In genomic region chr4:149604518-149604917, GRCm38 (mm10) we compare ENCODE assay signal across 18 mouse cellular contexts. TPM values are rescaled to one million over a fixed set of nuclear protein-coding genes. Genes with fewer than 3 reads are reported as not detected.
A peak's percentile ranks its signal among the peaks of the same experiment; 100 is the strongest.
DNase-seq lines count a peak whose midpoint lies in the region; ATAC-seq and TF ChIP-seq lines count a peak whose summit lies in the region.
"Had no signal": no experiment of that assay in that cellular context is flagged by ENCODE, and none has a peak within 500 bp of the region (broad histone marks: within the 10 kb centered on the region; RNA-seq: fewer than 3 reads in every experiment).

No protein-coding gene starts in this region.

- H3K27ac ChIP-seq in heart, postnatal 0 days (ENCODE audit: low read depth): no peak overlapping the region
- H3K27ac ChIP-seq in liver, embryonic 14.5 days: no peak overlapping the region
- H3K27ac ChIP-seq in liver, embryonic 12.5 days: no peak overlapping the region
- H3K27ac ChIP-seq: embryonic facial prominence, embryonic 15.5 days; liver, embryonic 15.5 days; neural tube, embryonic 12.5 days had no signal

- H3K27me3 ChIP-seq in heart, postnatal 0 days (ENCODE audit: control insufficient read depth, insufficient read depth, low read length): peaks cover 50% of the 10 kb centered on the region
- no peaks in the 10 kb centered on the region for H3K27me3 ChIP-seq in liver, embryonic 14.5 days (ENCODE audit: control insufficient read depth, insufficient read depth, low read length)
- H3K27me3 ChIP-seq in liver, embryonic 12.5 days (replicated peaks): no peaks in the 10 kb centered on the region; the same call in 1 of the 2 replicates
- H3K27me3 ChIP-seq: embryonic facial prominence, embryonic 15.5 days; hindbrain, embryonic 15.5 days; liver, embryonic 15.5 days; neural tube, embryonic 12.5 days; Patski had no signal

- DNase-seq in heart, postnatal 0 days (ENCODE audit: low spot score): no peak
- no peak for DNase-seq in heart, adult 8-10 months (ENCODE audit: low spot score)
- no peak for DNase-seq in liver, embryonic 14.5 days (ENCODE audit: low read depth in 3 of 3, low spot score in 3 of 3)
- DNase-seq in A20 (ENCODE audit: low read depth, low spot score) (peak; percentile 39), ES-CJ7 (ENCODE audit: low read depth, low spot score) (peak; percentile 62)
- DNase-seq in urinary bladder, postnatal 14 days (ENCODE audit: low spot score): no peak
- no peak for DNase-seq in adrenal gland, adult 2 months
- DNase-seq: cerebellum, adult 18-20 months; heart, adult 11 months; heart, postnatal 14 days; layer of hippocampus, adult 9-11 months; right cerebral cortex, postnatal 4 days had no signal

- no peaks in the 10 kb centered on the region for H3K36me3 ChIP-seq in heart, postnatal 0 days (replicated peaks; ENCODE audit: control insufficient read depth, insufficient read depth, low read length)
- no peaks in the 10 kb centered on the region for H3K36me3 ChIP-seq in liver, embryonic 14.5 days (replicated peaks; ENCODE audit: control insufficient read depth, insufficient read depth, low read depth)
- no peaks in the 10 kb centered on the region for H3K36me3 ChIP-seq in liver, embryonic 12.5 days
- H3K36me3 ChIP-seq: embryonic facial prominence, embryonic 15.5 days; hindbrain, embryonic 15.5 days; liver, embryonic 15.5 days; neural tube, embryonic 12.5 days had no signal

- no peak for ATAC-seq in heart, postnatal 0 days (ENCODE audit: insufficient read depth, low read depth)
- ATAC-seq in liver, embryonic 14.5 days (ENCODE audit: insufficient read depth): no peak
- no peak for ATAC-seq in liver, embryonic 12.5 days
- ATAC-seq: Patski had no signal

- no peak overlapping the region for H3K9ac ChIP-seq in heart, postnatal 0 days (replicated peaks; ENCODE audit: low read depth, low read length)
- H3K9ac ChIP-seq in liver, embryonic 14.5 days (replicated peaks): no peak overlapping the region
- no peak overlapping the region for H3K9ac ChIP-seq in liver, embryonic 12.5 days
- H3K9ac ChIP-seq: embryonic facial prominence, embryonic 15.5 days; hindbrain, embryonic 15.5 days; liver, embryonic 15.5 days; neural tube, embryonic 12.5 days had no signal

- no peak overlapping the region for H3K4me3 ChIP-seq in heart, postnatal 0 days (ENCODE audit: low read depth, low read length)
- H3K4me3 ChIP-seq in liver, embryonic 14.5 days (ENCODE audit: insufficient read depth in 1 of 2, low read depth in 2 of 2, low read length in 2 of 2): no peak overlapping the region
- H3K4me3 ChIP-seq in liver, embryonic 12.5 days: no peak overlapping the region
- H3K4me3 ChIP-seq: embryonic facial prominence, embryonic 15.5 days; hindbrain, embryonic 15.5 days; liver, embryonic 15.5 days; neural tube, embryonic 12.5 days had no signal

- WGBS in heart, postnatal 0 days: 77% methylated on average over 3 of the region's 3 CpGs
- WGBS in liver, embryonic 14.5 days (ENCODE audit: insufficient replicate concordance): 62% methylated on average over 3 of the region's 3 CpGs
- WGBS in liver, embryonic 12.5 days (ENCODE audit: insufficient replicate concordance): 65% methylated on average over 3 of the region's 3 CpGs

- H3K4me1 ChIP-seq in heart, postnatal 0 days (ENCODE audit: control insufficient read depth, insufficient read depth): peaks cover 5% of the 10 kb centered on the region
- H3K4me1 ChIP-seq in liver, embryonic 14.5 days (replicated peaks; ENCODE audit: control insufficient read depth in 2 of 2, insufficient read depth in 2 of 2, low read length in 1 of 2): no peaks in the 10 kb centered on the region
- H3K4me1 ChIP-seq in liver, embryonic 12.5 days: peaks cover 17% of the 10 kb centered on the region
- H3K4me1 ChIP-seq: liver, embryonic 15.5 days had no signal

- H3K9me3 ChIP-seq in heart, postnatal 0 days (replicated peaks; ENCODE audit: control insufficient read depth, low read length): no peaks in the 10 kb centered on the region
- H3K9me3 ChIP-seq in liver, embryonic 14.5 days (ENCODE audit: control insufficient read depth, low read length): no peaks in the 10 kb centered on the region
- no peaks in the 10 kb centered on the region for H3K9me3 ChIP-seq in liver, embryonic 12.5 days (replicated peaks)
- H3K9me3 ChIP-seq: embryonic facial prominence, embryonic 15.5 days; hindbrain, embryonic 15.5 days; liver, embryonic 15.5 days; neural tube, embryonic 12.5 days had no signal

- no peak overlapping the region for H3K4me2 ChIP-seq in heart, postnatal 0 days (ENCODE audit: low read depth, low read length)
- H3K4me2 ChIP-seq in liver, embryonic 14.5 days (ENCODE audit: low read depth): no peak overlapping the region
- no peak overlapping the region for H3K4me2 ChIP-seq in liver, embryonic 12.5 days
- H3K4me2 ChIP-seq: embryonic facial prominence, embryonic 15.5 days; hindbrain, embryonic 15.5 days; liver, embryonic 15.5 days; neural tube, embryonic 12.5 days had no signal

- TF ChIP-seq EP300 in heart, postnatal 0 days (IDR thresholded peaks at IDR 0.05; ENCODE audit: low read depth): no peak
- no peak for TF ChIP-seq EP300 in liver, embryonic 14.5 days (IDR thresholded peaks at IDR 0.05; ENCODE audit: low read depth)

- peak; percentile 5; the same call in 1 of the 2 replicates for TF ChIP-seq CTCF in heart, postnatal 0 days (IDR thresholded peaks at IDR 0.05; ENCODE audit: low read depth)
- peak; percentile 61 for TF ChIP-seq CTCF in liver, embryonic 14.5 days (IDR thresholded peaks at IDR 0.05; ENCODE audit: low read depth)

RNA-seq across cellular contexts. Expression of gene Clstn1, which starts 18.2 kb away (rescaled TPM):
- total RNA-seq in heart, postnatal 0 days (2014; rRNA removed; ENCODE audit: low replicate concordance): 32.1 and 37.9 TPM in 2 replicates
- 12.6 and 14.3 TPM in 2 replicates for polyA plus RNA-seq in heart, postnatal 0 days (2015; fragmentation: Nextera tagmentation; extraction: Ambion mirVana)
- 10 to 100 TPM; 85.3 to 96.5 (median 94.1) TPM for total RNA-seq in heart, adult 8-10 months (2022)
- 1.2 and 1.3 TPM in 2 replicates for polyA plus RNA-seq in liver, embryonic 14.5 days (2012; rRNA removed)
- polyA plus RNA-seq in liver, embryonic 14.5 days (2014; fragmentation: Nextera tagmentation; extraction: Ambion mirVana): 1.4 and 1.6 TPM in 2 replicates
- polyA plus RNA-seq in liver, embryonic 12.5 days (2016; fragmentation: Nextera tagmentation; extraction: Ambion mirVana): 6.2 and 6.9 TPM in 2 replicates
- 100 to 1,000 TPM in 1 of 2 experiments, 10 to 100 TPM in 1; 98.4 to 110 TPM for total RNA-seq in adrenal gland, adult 2 months (2021)
- 44.5 and 48.8 TPM in 2 replicates for polyA plus RNA-seq in adrenal gland, adult 2 months (2012; rRNA removed)

Comparison
In these comparisons a context has a peak if more than half of its experiments do, and no peak if none do; other contexts are left out.
1. DNase-seq: peak in A20 (single experiment) and ES-CJ7 (single experiment); none in heart, postnatal 0 days (single experiment), heart, adult 8-10 months (single experiment), liver, embryonic 14.5 days (0 of 3), urinary bladder, postnatal 14 days (single experiment) and adrenal gland, adult 2 months (single experiment).